Mouse (Mus musculus): ENCODE measurements around the gene Ptafr. TPM values are rescaled to one million over a fixed set of nuclear protein-coding genes. Genes with fewer than 3 reads are reported as not detected.

The Ptafr gene
- polyA plus RNA-seq, 1 experiment: 0.22 TPM

- Histone ChIP-seq H3K4me3 (ENCODE audit: low read depth, low read length) (no peak overlapping the region), H3K9me3 (replicated peaks; ENCODE audit: control insufficient read depth, insufficient read depth, low read length, poor library complexity, severe bottlenecking) (peaks cover 7% of the 10 kb centered on the region), H3K9ac (ENCODE audit: low read depth, poor library complexity, severe bottlenecking) (no peak overlapping the region), H3K27me3 (ENCODE audit: control insufficient read depth, insufficient read depth, low read length, poor library complexity, severe bottlenecking) (no peaks in the 10 kb centered on the region), H3K27ac (ENCODE audit: insufficient read depth, low read length) (no peak overlapping the region), H3K4me1 (ENCODE audit: control insufficient read depth, insufficient read depth, low read length) (no peaks in the 10 kb centered on the region), H3K36me3 (ENCODE audit: control insufficient read depth, insufficient read depth, low read length, poor library complexity, severe bottlenecking) (no peaks in the 10 kb centered on the region)
- TF ChIP-seq EP300 (IDR thresholded peaks at IDR 0.05; ENCODE audit: insufficient read depth, low read depth, low read length) (no peak), POLR2A (IDR thresholded peaks at IDR 0.05; ENCODE audit: insufficient read depth, low read length) (no peak), CTCF (IDR thresholded peaks at IDR 0.05; ENCODE audit: low read depth, low read length) (no peak)
Observed at GRCm38 (mm10) chr4:132610301-132610984, 46.6 kb downstream of the Ptafr start.

GRCm38 (mm10) chr4:132611320-132611719 is 47.5 kb downstream of the Ptafr start:
- no peak overlapping the region for H3K27ac ChIP-seq (ENCODE audit: insufficient read depth, low read length)
- no peaks in the 10 kb centered on the region for H3K36me3 ChIP-seq (ENCODE audit: control insufficient read depth, insufficient read depth, low read length, poor library complexity, severe bottlenecking)
- TF ChIP-seq EP300 (IDR thresholded peaks at IDR 0.05; ENCODE audit: insufficient read depth, low read depth, low read length): no peak
- no peak for TF ChIP-seq CTCF (IDR thresholded peaks at IDR 0.05; ENCODE audit: low read depth, low read length)
- no peak for TF ChIP-seq POLR2A (IDR thresholded peaks at IDR 0.05; ENCODE audit: insufficient read depth, low read length)
- peaks cover 7% of the 10 kb centered on the region for H3K9me3 ChIP-seq (replicated peaks; ENCODE audit: control insufficient read depth, insufficient read depth, low read length, poor library complexity, severe bottlenecking)
- H3K4me3 ChIP-seq (ENCODE audit: low read depth, low read length): no peak overlapping the region
- no peak overlapping the region for H3K9ac ChIP-seq (ENCODE audit: low read depth, poor library complexity, severe bottlenecking)
- H3K27me3 ChIP-seq (ENCODE audit: control insufficient read depth, insufficient read depth, low read length, poor library complexity, severe bottlenecking): no peaks in the 10 kb centered on the region
- H3K4me1 ChIP-seq (ENCODE audit: control insufficient read depth, insufficient read depth, low read length): no peaks in the 10 kb centered on the region

- Histone ChIP-seq H3K36me3 (ENCODE audit: control insufficient read depth, insufficient read depth, low read length, poor library complexity, severe bottlenecking) (no peaks in the 10 kb centered on the region), H3K27me3 (ENCODE audit: control insufficient read depth, insufficient read depth, low read length, poor library complexity, severe bottlenecking) (no peaks in the 10 kb centered on the region), H3K4me1 (ENCODE audit: control insufficient read depth, insufficient read depth, low read length) (no peaks in the 10 kb centered on the region), H3K4me3 (ENCODE audit: low read depth, low read length) (no peak overlapping the region), H3K9ac (ENCODE audit: low read depth, poor library complexity, severe bottlenecking) (no peak overlapping the region), H3K9me3 (replicated peaks; ENCODE audit: control insufficient read depth, insufficient read depth, low read length, poor library complexity, severe bottlenecking) (peaks cover 7% of the 10 kb centered on the region), H3K27ac (ENCODE audit: insufficient read depth, low read length) (no peak overlapping the region)
- TF ChIP-seq EP300 (IDR thresholded peaks at IDR 0.05; ENCODE audit: insufficient read depth, low read depth, low read length): no peak
- TF ChIP-seq POLR2A (IDR thresholded peaks at IDR 0.05; ENCODE audit: insufficient read depth, low read length): no peak
- no peak for TF ChIP-seq CTCF (IDR thresholded peaks at IDR 0.05; ENCODE audit: low read depth, low read length)
Observed at GRCm38 (mm10) chr4:132617873-132618272, 54.0 kb downstream of the Ptafr start.

DNA sequence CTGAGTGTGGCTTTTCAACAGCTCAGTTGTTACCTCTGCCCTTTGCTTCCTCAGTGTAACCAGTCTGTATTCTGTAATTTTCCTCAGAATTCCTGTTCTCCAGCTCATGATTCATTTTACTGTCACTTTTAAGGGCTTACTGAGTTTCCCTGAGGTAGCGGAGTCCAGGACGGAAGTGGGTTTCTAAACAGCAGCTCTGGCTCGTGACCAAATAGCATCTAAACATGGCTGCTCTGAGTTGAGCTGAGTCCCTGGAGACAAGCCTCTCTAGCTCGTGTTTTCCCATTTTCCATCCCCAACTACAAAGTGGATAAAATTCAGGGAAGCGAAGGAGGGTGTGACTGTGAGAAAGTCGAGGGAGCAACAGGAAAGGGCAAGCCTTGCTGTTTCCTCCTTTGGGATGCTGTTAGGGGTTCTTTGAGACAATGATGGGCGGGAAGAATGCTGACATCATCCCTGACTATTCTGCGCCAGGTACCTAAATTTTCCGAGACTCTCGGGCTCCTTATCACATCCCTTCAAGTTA is 55.0 kb downstream of the Ptafr start:
- Histone ChIP-seq H3K9ac (ENCODE audit: low read depth, poor library complexity, severe bottlenecking) (no peak overlapping the region), H3K27me3 (ENCODE audit: control insufficient read depth, insufficient read depth, low read length, poor library complexity, severe bottlenecking) (no peaks in the 10 kb centered on the region), H3K27ac (ENCODE audit: insufficient read depth, low read length) (0 out of 2 replicates have a peak overlapping the region, but pooled peaks have one; percentile 11), H3K36me3 (ENCODE audit: control insufficient read depth, insufficient read depth, low read length, poor library complexity, severe bottlenecking) (no peaks in the 10 kb centered on the region), H3K9me3 (replicated peaks; ENCODE audit: control insufficient read depth, insufficient read depth, low read length, poor library complexity, severe bottlenecking) (peaks cover 7% of the 10 kb centered on the region), H3K4me3 (ENCODE audit: low read depth, low read length) (no peak overlapping the region), H3K4me1 (ENCODE audit: control insufficient read depth, insufficient read depth, low read length) (no peaks in the 10 kb centered on the region)
- TF ChIP-seq EP300 (IDR thresholded peaks at IDR 0.05; ENCODE audit: insufficient read depth, low read depth, low read length): no peak
- no peak for TF ChIP-seq CTCF (IDR thresholded peaks at IDR 0.05; ENCODE audit: low read depth, low read length)
- TF ChIP-seq POLR2A (IDR thresholded peaks at IDR 0.05; ENCODE audit: insufficient read depth, low read length): no peak

DNA sequence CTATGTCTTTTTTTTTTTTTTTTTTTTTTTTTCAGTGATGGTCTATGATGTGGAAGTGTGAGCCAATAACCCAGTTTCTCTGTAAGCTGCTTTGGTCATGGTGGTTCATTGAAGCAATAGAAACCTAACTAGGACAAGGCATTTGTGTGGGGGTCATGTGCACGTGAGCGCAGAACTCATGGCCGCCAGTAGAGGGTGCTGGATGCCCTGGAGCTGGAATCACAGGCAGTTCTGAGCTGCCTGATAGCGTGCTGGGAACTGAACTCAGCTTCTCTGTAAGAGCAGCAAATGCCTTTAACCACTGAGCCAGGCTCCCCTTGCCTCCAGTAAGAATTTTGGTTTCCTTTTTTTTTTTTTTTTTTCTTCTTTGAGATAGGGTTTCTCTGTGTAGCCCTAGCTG is 56.3 kb downstream of the Ptafr start:
- Histone ChIP-seq H3K9ac (ENCODE audit: low read depth, poor library complexity, severe bottlenecking) (no peak overlapping the region), H3K27me3 (ENCODE audit: control insufficient read depth, insufficient read depth, low read length, poor library complexity, severe bottlenecking) (no peaks in the 10 kb centered on the region), H3K27ac (ENCODE audit: insufficient read depth, low read length) (no peak overlapping the region), H3K36me3 (ENCODE audit: control insufficient read depth, insufficient read depth, low read length, poor library complexity, severe bottlenecking) (no peaks in the 10 kb centered on the region), H3K4me1 (ENCODE audit: control insufficient read depth, insufficient read depth, low read length) (no peaks in the 10 kb centered on the region), H3K9me3 (replicated peaks; ENCODE audit: control insufficient read depth, insufficient read depth, low read length, poor library complexity, severe bottlenecking) (0 out of 2 replicates have a peak, but pooled peaks cover 3% of the 10 kb centered on the region), H3K4me3 (ENCODE audit: low read depth, low read length) (no peak overlapping the region)
- TF ChIP-seq EP300 (IDR thresholded peaks at IDR 0.05; ENCODE audit: insufficient read depth, low read depth, low read length): no peak
- TF ChIP-seq CTCF (IDR thresholded peaks at IDR 0.05; ENCODE audit: low read depth, low read length): peak; percentile 82

DNA sequence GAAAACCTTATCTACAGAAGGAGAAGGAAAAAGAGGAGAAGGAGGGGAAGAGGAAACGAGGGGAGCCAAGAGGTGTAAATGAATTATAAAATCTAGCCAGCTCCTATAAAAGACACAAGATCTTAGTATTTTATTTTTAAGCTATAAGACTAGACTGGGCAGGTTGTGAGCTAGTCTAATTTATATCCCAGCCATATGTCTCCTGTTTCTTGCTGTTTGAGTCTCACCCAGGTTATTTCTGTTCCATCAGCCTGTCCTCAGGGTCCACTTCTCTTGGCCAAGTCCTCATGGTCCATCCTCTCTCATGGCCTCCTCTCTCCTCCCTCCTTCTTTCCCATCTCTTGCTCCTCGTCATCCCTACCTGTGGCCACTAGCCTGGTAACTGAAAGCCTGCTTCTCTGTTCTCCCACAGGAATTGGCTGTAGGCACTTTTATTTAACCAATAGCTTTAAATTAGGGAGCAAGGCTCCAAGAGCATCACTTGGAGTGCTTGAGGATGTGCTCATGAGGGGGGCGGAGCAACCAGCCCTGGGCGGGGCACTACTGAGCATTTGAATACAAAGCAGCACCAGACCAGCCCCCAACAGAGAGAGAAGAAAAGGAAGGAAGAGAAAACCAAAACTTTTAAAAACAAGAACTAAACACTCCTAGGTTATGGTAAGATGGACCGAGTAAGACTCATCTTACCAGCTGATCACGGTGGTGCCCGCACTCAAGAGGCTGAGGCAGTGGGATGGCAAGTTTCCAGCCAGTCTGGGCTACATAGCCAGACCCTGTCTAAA is 57.6 kb downstream of the Ptafr start:
- Histone ChIP-seq H3K9ac (ENCODE audit: low read depth, poor library complexity, severe bottlenecking) (no peak overlapping the region), H3K4me3 (ENCODE audit: low read depth, low read length) (no peak overlapping the region), H3K36me3 (ENCODE audit: control insufficient read depth, insufficient read depth, low read length, poor library complexity, severe bottlenecking) (no peaks in the 10 kb centered on the region), H3K27ac (ENCODE audit: insufficient read depth, low read length) (no peak overlapping the region), H3K4me1 (ENCODE audit: control insufficient read depth, insufficient read depth, low read length) (peaks cover 2% of the 10 kb centered on the region), H3K27me3 (ENCODE audit: control insufficient read depth, insufficient read depth, low read length, poor library complexity, severe bottlenecking) (no peaks in the 10 kb centered on the region), H3K9me3 (replicated peaks; ENCODE audit: control insufficient read depth, insufficient read depth, low read length, poor library complexity, severe bottlenecking) (no peaks in the 10 kb centered on the region)
- TF ChIP-seq CTCF (IDR thresholded peaks at IDR 0.05; ENCODE audit: low read depth, low read length): no peak
- TF ChIP-seq EP300 (IDR thresholded peaks at IDR 0.05; ENCODE audit: insufficient read depth, low read depth, low read length): no peak
- TF ChIP-seq POLR2A (IDR thresholded peaks at IDR 0.05; ENCODE audit: insufficient read depth, low read length): no peak
